Mouse (Mus musculus) MEL (cell line): ENCODE results near the gene Vipr1.

Experiments used
- CHD2 ChIP-seq: IDR thresholded peaks from 2 replicates; pipeline ENCODE4 v1.6.1; 2011; ENCODE audit warnings: low read length, improper control_type of control experiment
- CTCF ChIP-seq, 3 experiments: IDR thresholded peaks in 2 of 3; conservative IDR thresholded peaks in 1 of 3; 2 replicates each; pipeline ENCODE4 v1.5.1; 2011 to 2012; ENCODE audit warnings: low read length in 3 of 3, low read depth in 2 of 3, mild to moderate bottlenecking in 2 of 3, improper control_type of control experiment in 1 of 3, inconsistent platforms in 1 of 3, mixed read lengths in 1 of 3, moderate library complexity in 1 of 3; ENCODE audit not compliant: control insufficient read depth in 1 of 3, insufficient read depth in 1 of 3, poor library complexity in 1 of 3, severe bottlenecking in 1 of 3
- EP300 ChIP-seq, 2 experiments: IDR thresholded peaks; 2 replicates each; pipeline ENCODE4 v1.6.1; 2011; ENCODE audit warnings: improper control_type of control experiment in 2 of 2, low read length in 2 of 2, low read depth in 1 of 2, mild to moderate bottlenecking in 1 of 2
- HCFC1 ChIP-seq: IDR thresholded peaks from 2 replicates; pipeline ENCODE4 v1.6.1; 2012; ENCODE audit warnings: low read depth, mild to moderate bottlenecking, inconsistent platforms, low read length, improper control_type of control experiment, moderate library complexity
- MAZ ChIP-seq: IDR thresholded peaks from 2 replicates; pipeline ENCODE4 v1.6.1; 2012; ENCODE audit warnings: low read depth, mild to moderate bottlenecking, inconsistent platforms, low read length, improper control_type of control experiment
- MXI1 ChIP-seq: IDR thresholded peaks from 2 replicates; pipeline ENCODE4 v1.6.1; 2011; ENCODE audit warnings: mild to moderate bottlenecking, low read depth, low read length, improper control_type of control experiment
- MYB ChIP-seq: IDR thresholded peaks from 2 replicates; pipeline ENCODE4 v1.6.1; 2011; ENCODE audit warnings: mild to moderate bottlenecking, low read depth, low read length, improper control_type of control experiment
- POLR2A ChIP-seq, 2 experiments: IDR thresholded peaks; 2 replicates each; pipeline ENCODE4 v1.6.1; 2011 to 2012; ENCODE audit warnings: low read length in 2 of 2, mild to moderate bottlenecking in 2 of 2, control low read depth in 1 of 2, improper control_type of control experiment in 1 of 2, low read depth in 1 of 2, moderate library complexity in 1 of 2; ENCODE audit not compliant: control insufficient read depth in 1 of 2, insufficient read depth in 1 of 2, poor library complexity in 1 of 2
- RAD21 ChIP-seq: IDR thresholded peaks from 2 replicates; pipeline ENCODE4 v1.6.1; 2011; ENCODE audit warnings: mild to moderate bottlenecking, low read depth, low read length, improper control_type of control experiment
- SIN3A ChIP-seq: IDR thresholded peaks from 2 replicates; pipeline ENCODE4 v1.6.1; 2012; ENCODE audit warnings: low read length, improper control_type of control experiment, inconsistent platforms
- ZMIZ1 ChIP-seq: IDR thresholded peaks from 2 replicates; pipeline ENCODE4 v1.6.1; 2012; ENCODE audit warnings: low read depth, mild to moderate bottlenecking, inconsistent platforms, low read length, improper control_type of control experiment, moderate library complexity

GRCm38 (mm10) chr9:121675556-121675955 lies 33.0 kb downstream of the Vipr1 start:
- TF ChIP-seq MXI1 (no peak), ZMIZ1 (no peak), POLR2A (IDR thresholded peaks at IDR 0.05; ENCODE audit: control insufficient read depth in 1 of 2, insufficient read depth in 1 of 2, low read depth in 1 of 2, low read length in 2 of 2, poor library complexity in 1 of 2) (no peak), EP300 (IDR thresholded peaks at IDR 0.05; ENCODE audit: low read depth in 1 of 2, low read length in 2 of 2) (no peak), CHD2 (no peak), MAZ (no peak), CTCF (IDR thresholded peaks at IDR 0.05 in 2 of 3, conservative IDR thresholded peaks at IDR 0.05 in 1 of 3; ENCODE audit: control insufficient read depth in 1 of 3, insufficient read depth in 1 of 3, low read depth in 2 of 3, low read length in 3 of 3, poor library complexity in 1 of 3, severe bottlenecking in 1 of 3) (no peak), SIN3A (no peak), HCFC1 (no peak), RAD21 (no peak), MYB (no peak)
